Mouse (Mus musculus) testis, adult 2 months (tissue): Measurements from ENCODE around the gene 1700001L19Rik.

Experiments
- CTCF ChIP-seq: fragments of 200-500 bp; IDR thresholded peaks from 2 replicates; pipeline ENCODE4 v1.5.1; 2012; ENCODE audit warnings: low read depth, mild to moderate bottlenecking, inconsistent platforms, low read length, moderate library complexity; ENCODE audit not compliant: control insufficient read depth, insufficient read depth, insufficient replicate concordance
- POLR2A ChIP-seq: fragments of 200-500 bp; IDR thresholded peaks from 2 replicates; pipeline ENCODE4 v1.6.1; 2012; ENCODE audit warnings: low read depth, mild to moderate bottlenecking, inconsistent platforms, low read length, moderate library complexity; ENCODE audit not compliant: control insufficient read depth

DNA sequence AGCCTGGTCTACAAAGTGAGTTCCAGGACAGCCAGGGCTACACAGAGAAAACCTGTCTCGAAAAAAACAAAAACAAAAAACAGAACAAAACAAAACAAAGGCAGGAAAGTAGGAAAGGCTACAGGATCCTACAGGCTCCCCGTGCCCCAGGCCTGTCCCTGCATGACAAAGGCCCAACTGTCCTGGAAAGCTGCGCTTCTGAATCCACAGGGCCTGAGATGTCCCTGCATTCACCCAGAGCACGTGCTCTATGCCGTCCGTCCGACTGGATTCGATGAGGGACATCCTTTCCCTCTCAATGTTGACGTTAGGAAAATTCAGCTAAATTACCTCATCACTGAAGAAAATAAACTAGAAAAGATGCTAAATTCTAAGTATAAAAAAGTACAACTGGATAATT lies 29.1 kb upstream of the 1700001L19Rik start:
- TF ChIP-seq POLR2A (no peak), CTCF (no peak)
